Mouse (Mus musculus): ENCODE data around the gene Ccdc92. TPM values are rescaled to one million over a fixed set of nuclear protein-coding genes. Genes with fewer than 3 reads are reported as not detected.

Gene Ccdc92
- total RNA-seq, 1 experiment from 2014 or later = not detected

- peak in 1 of 2 experiments; percentile 50; a peak in 2 of 4 replicates for ATAC-seq (replicated peaks in 1 of 2; ENCODE audit: insufficient read depth in 1 of 2, low FRiP score in 2 of 2, low TSS enrichment in 1 of 2, low read depth in 1 of 2, poor library complexity in 2 of 2, severe bottlenecking in 2 of 2)
Measured at GRCm38 (mm10) chr5:124868981-124869380, 6.8 kb upstream of the Ccdc92 start.

GRCm38 (mm10) chr5:124862871-124863741 lies 882 bp upstream of the Ccdc92 start:
- 0 out of 4 replicates have a peak, but pooled peaks of 1 of the 2 experiments have one; percentile 2 for ATAC-seq (replicated peaks in 1 of 2; ENCODE audit: insufficient read depth in 1 of 2, low FRiP score in 2 of 2, low TSS enrichment in 1 of 2, low read depth in 1 of 2, poor library complexity in 2 of 2, severe bottlenecking in 2 of 2)

- no peak for ATAC-seq (replicated peaks in 1 of 2; ENCODE audit: insufficient read depth in 1 of 2, low FRiP score in 2 of 2, low TSS enrichment in 1 of 2, low read depth in 1 of 2, poor library complexity in 2 of 2, severe bottlenecking in 2 of 2)
Measured at GRCm38 (mm10) chr5:124861463-124861862, 761 bp downstream of the Ccdc92 start.

- no peak; a peak in 1 of 4 replicates for ATAC-seq (replicated peaks in 1 of 2; ENCODE audit: insufficient read depth in 1 of 2, low FRiP score in 2 of 2, low TSS enrichment in 1 of 2, low read depth in 1 of 2, poor library complexity in 2 of 2, severe bottlenecking in 2 of 2)
Measured at GRCm38 (mm10) chr5:124860013-124860412, 2.2 kb downstream of the Ccdc92 start.

GRCm38 (mm10) chr5:124854202-124854601 lies 8.0 kb downstream of the Ccdc92 start:
- ATAC-seq (replicated peaks in 1 of 2; ENCODE audit: insufficient read depth in 1 of 2, low FRiP score in 2 of 2, low TSS enrichment in 1 of 2, low read depth in 1 of 2, poor library complexity in 2 of 2, severe bottlenecking in 2 of 2) = no peak

GRCm38 (mm10) chr5:124853079-124853478 lies 9.1 kb downstream of the Ccdc92 start:
- ATAC-seq (replicated peaks in 1 of 2; ENCODE audit: insufficient read depth in 1 of 2, low FRiP score in 2 of 2, low TSS enrichment in 1 of 2, low read depth in 1 of 2, poor library complexity in 2 of 2, severe bottlenecking in 2 of 2) = no peak

GRCm38 (mm10) chr5:124852294-124852693 lies 9.9 kb downstream of the Ccdc92 start:
- no peak for ATAC-seq (replicated peaks in 1 of 2; ENCODE audit: insufficient read depth in 1 of 2, low FRiP score in 2 of 2, low TSS enrichment in 1 of 2, low read depth in 1 of 2, poor library complexity in 2 of 2, severe bottlenecking in 2 of 2)

GRCm38 (mm10) chr5:124851572-124851971 lies 10.7 kb downstream of the Ccdc92 start:
- ATAC-seq (replicated peaks in 1 of 2; ENCODE audit: insufficient read depth in 1 of 2, low FRiP score in 2 of 2, low TSS enrichment in 1 of 2, low read depth in 1 of 2, poor library complexity in 2 of 2, severe bottlenecking in 2 of 2) = no peak

GRCm38 (mm10) chr5:124848994-124849393 lies 13.2 kb downstream of the Ccdc92 start:
- no peak for ATAC-seq (replicated peaks in 1 of 2; ENCODE audit: insufficient read depth in 1 of 2, low FRiP score in 2 of 2, low TSS enrichment in 1 of 2, low read depth in 1 of 2, poor library complexity in 2 of 2, severe bottlenecking in 2 of 2)

GRCm38 (mm10) chr5:124847014-124847413 lies 15.2 kb downstream of the Ccdc92 start:
- ATAC-seq (replicated peaks in 1 of 2; ENCODE audit: insufficient read depth in 1 of 2, low FRiP score in 2 of 2, low TSS enrichment in 1 of 2, low read depth in 1 of 2, poor library complexity in 2 of 2, severe bottlenecking in 2 of 2) = no peak

- ATAC-seq (replicated peaks in 1 of 2; ENCODE audit: insufficient read depth in 1 of 2, low FRiP score in 2 of 2, low TSS enrichment in 1 of 2, low read depth in 1 of 2, poor library complexity in 2 of 2, severe bottlenecking in 2 of 2) = no peak
Measured at GRCm38 (mm10) chr5:124844929-124845328, 17.3 kb downstream of the Ccdc92 start.

- ATAC-seq (replicated peaks in 1 of 2; ENCODE audit: insufficient read depth in 1 of 2, low FRiP score in 2 of 2, low TSS enrichment in 1 of 2, low read depth in 1 of 2, poor library complexity in 2 of 2, severe bottlenecking in 2 of 2) = no peak
Measured at GRCm38 (mm10) chr5:124843386-124843785, 18.8 kb downstream of the Ccdc92 start.

GRCm38 (mm10) chr5:124840669-124841068 lies 21.6 kb downstream of the Ccdc92 start:
- ATAC-seq (replicated peaks in 1 of 2; ENCODE audit: insufficient read depth in 1 of 2, low FRiP score in 2 of 2, low TSS enrichment in 1 of 2, low read depth in 1 of 2, poor library complexity in 2 of 2, severe bottlenecking in 2 of 2) = no peak

GRCm38 (mm10) chr5:124840202-124840601 lies 22.0 kb downstream of the Ccdc92 start:
- no peak for ATAC-seq (replicated peaks in 1 of 2; ENCODE audit: insufficient read depth in 1 of 2, low FRiP score in 2 of 2, low TSS enrichment in 1 of 2, low read depth in 1 of 2, poor library complexity in 2 of 2, severe bottlenecking in 2 of 2)

GRCm38 (mm10) chr5:124836621-124837020 lies 25.6 kb downstream of the Ccdc92 start:
- no peak for ATAC-seq (replicated peaks in 1 of 2; ENCODE audit: insufficient read depth in 1 of 2, low FRiP score in 2 of 2, low TSS enrichment in 1 of 2, low read depth in 1 of 2, poor library complexity in 2 of 2, severe bottlenecking in 2 of 2)

- ATAC-seq (replicated peaks in 1 of 2; ENCODE audit: insufficient read depth in 1 of 2, low FRiP score in 2 of 2, low TSS enrichment in 1 of 2, low read depth in 1 of 2, poor library complexity in 2 of 2, severe bottlenecking in 2 of 2) = no peak
Measured at GRCm38 (mm10) chr5:124836075-124836474, 26.1 kb downstream of the Ccdc92 start.

- no peak for ATAC-seq (replicated peaks in 1 of 2; ENCODE audit: insufficient read depth in 1 of 2, low FRiP score in 2 of 2, low TSS enrichment in 1 of 2, low read depth in 1 of 2, poor library complexity in 2 of 2, severe bottlenecking in 2 of 2)
Measured at GRCm38 (mm10) chr5:124835218-124835617, 27.0 kb downstream of the Ccdc92 start.

- ATAC-seq (replicated peaks in 1 of 2; ENCODE audit: insufficient read depth in 1 of 2, low FRiP score in 2 of 2, low TSS enrichment in 1 of 2, low read depth in 1 of 2, poor library complexity in 2 of 2, severe bottlenecking in 2 of 2) = no peak
Measured at GRCm38 (mm10) chr5:124830331-124830730, 31.9 kb downstream of the Ccdc92 start.

All from hematopoietic stem cell, adult 5-6 weeks (primary cell).